Mouse (Mus musculus) CH12.LX (cell line): ENCODE data around the gene Gm12166. TPM values are rescaled to one million over a fixed set of nuclear protein-coding genes. Genes with fewer than 3 reads are reported as not detected.

Experiments used
- DNase-seq: peaks from one replicate; pipeline ENCODE4 v3.0.0-alpha.2; 2013; ENCODE audit errors: extremely low read depth
- H3K27ac ChIP-seq: 2 replicates; pipeline ENCODE4 v1.5.1; 2012; ENCODE audit warnings: low read depth, mild to moderate bottlenecking, control low read depth, moderate library complexity; ENCODE audit not compliant: insufficient read depth
- H3K27me3 ChIP-seq: replicated peaks from 2 replicates; pipeline ENCODE3; 2012; ENCODE audit warnings: inconsistent platforms
- H3K36me3 ChIP-seq, 2 experiments: replicated peaks in 1 of 2; 2 replicates each; pipeline versions ENCODE3 to v1.6.1; 2012; ENCODE audit warnings: inconsistent platforms in 1 of 2, low read length in 1 of 2, mild to moderate bottlenecking in 1 of 2, mixed read lengths in 1 of 2, moderate library complexity in 1 of 2; ENCODE audit not compliant: control insufficient read depth in 1 of 2, insufficient read depth in 1 of 2
- H3K4me1 ChIP-seq, 2 experiments: 2 replicates each; pipeline ENCODE4 v1.6.1; 2012; ENCODE audit warnings: inconsistent platforms in 1 of 2, moderate library complexity in 1 of 2; ENCODE audit not compliant: insufficient read depth in 2 of 2, control insufficient read depth in 1 of 2
- H3K4me2 ChIP-seq: 2 replicates; pipeline ENCODE4 v1.6.1; 2012; ENCODE audit warnings: low read depth, mild to moderate bottlenecking, control low read depth; ENCODE audit not compliant: poor library complexity, insufficient read depth, severe bottlenecking
- H3K4me3 ChIP-seq, 3 experiments: fragments of 150-350 bp in 1 of 3; sonication (generic) in 1 of 3; replicated peaks in 1 of 3; 2 replicates each; pipeline versions ENCODE3 to v1.5.1; 2011 to 2012; ENCODE audit warnings: low read depth in 2 of 3, low read length in 2 of 3, mild to moderate bottlenecking in 2 of 3, moderate library complexity in 2 of 3, control low read depth in 1 of 3, improper control_type of control experiment in 1 of 3, inconsistent platforms in 1 of 3, mixed read lengths in 1 of 3; ENCODE audit not compliant: poor library complexity in 1 of 3
- H3K79me2 ChIP-seq: replicated peaks from 2 replicates; pipeline ENCODE4 v1.6.1; 2012; ENCODE audit warnings: mild to moderate bottlenecking, moderate library complexity; ENCODE audit not compliant: control insufficient read depth, poor library complexity, insufficient read depth, severe bottlenecking; ENCODE audit errors: extremely low read depth
- H3K9ac ChIP-seq: 2 replicates; pipeline ENCODE4 v1.6.1; 2012; ENCODE audit warnings: low read depth, mild to moderate bottlenecking, control low read depth, moderate library complexity; ENCODE audit not compliant: insufficient read depth
- H3K9me3 ChIP-seq: replicated peaks from 2 replicates; pipeline ENCODE3; 2012; ENCODE audit warnings: low read length, inconsistent platforms, mixed read lengths
- BHLHE40 ChIP-seq: IDR thresholded peaks from 2 replicates; pipeline ENCODE4 v1.6.1; 2011; ENCODE audit warnings: mild to moderate bottlenecking, low read depth, low read length, improper control_type of control experiment
- CHD1 ChIP-seq: IDR thresholded peaks from 2 replicates; pipeline ENCODE4 v1.6.1; 2012; ENCODE audit warnings: low read depth, low read length, improper control_type of control experiment, inconsistent platforms
- CTCF ChIP-seq, 2 experiments: IDR thresholded peaks in 1 of 2; conservative IDR thresholded peaks in 1 of 2; 2 replicates each; pipeline ENCODE4 v1.5.1; 2011 to 2012; ENCODE audit warnings: low read depth in 2 of 2, low read length in 2 of 2, improper control_type of control experiment in 1 of 2, inconsistent platforms in 1 of 2, mild to moderate bottlenecking in 1 of 2, moderate library complexity in 1 of 2
- ELF1 ChIP-seq: IDR thresholded peaks from 2 replicates; pipeline ENCODE4 v1.6.1; 2014; ENCODE audit warnings: low read depth, mild to moderate bottlenecking, inconsistent platforms, low read length, improper control_type of control experiment
- EP300 ChIP-seq: IDR thresholded peaks from 2 replicates; pipeline ENCODE4 v1.6.1; 2011; ENCODE audit warnings: low read length, improper control_type of control experiment
- GABPA ChIP-seq: IDR thresholded peaks from 2 replicates; pipeline ENCODE4 v1.6.1; 2012; ENCODE audit warnings: low read depth, low read length, improper control_type of control experiment, inconsistent platforms; ENCODE audit not compliant: insufficient replicate concordance
- IRF4 ChIP-seq: IDR thresholded peaks from 2 replicates; pipeline ENCODE4 v1.6.1; 2014; ENCODE audit warnings: low read depth, mild to moderate bottlenecking, inconsistent platforms, low read length, improper control_type of control experiment
- JUN ChIP-seq: IDR thresholded peaks from 2 replicates; pipeline ENCODE4 v1.6.1; 2011; ENCODE audit warnings: low read depth, mild to moderate bottlenecking, low read length, improper control_type of control experiment, moderate library complexity; ENCODE audit not compliant: insufficient read depth
- MAX ChIP-seq: IDR thresholded peaks from 2 replicates; pipeline ENCODE4 v1.6.1; 2011; ENCODE audit warnings: low read length, improper control_type of control experiment
- MEF2A ChIP-seq: IDR thresholded peaks from 2 replicates; pipeline ENCODE4 v1.6.1; 2014; ENCODE audit warnings: low read depth, mild to moderate bottlenecking, inconsistent platforms, low read length, improper control_type of control experiment, borderline replicate concordance
- MXI1 ChIP-seq: IDR thresholded peaks from 2 replicates; pipeline ENCODE4 v1.6.1; 2011; ENCODE audit warnings: mild to moderate bottlenecking, low read depth, low read length, improper control_type of control experiment
- MYC ChIP-seq: IDR thresholded peaks from 2 replicates; pipeline ENCODE4 v1.6.1; 2011; ENCODE audit warnings: low read depth, mild to moderate bottlenecking, improper control_type of control experiment, low read length
- POLR2A ChIP-seq: IDR thresholded peaks from 2 replicates; pipeline ENCODE4 v1.6.1; 2011; ENCODE audit warnings: low read depth, mild to moderate bottlenecking, improper control_type of control experiment, low read length
- POLR2AphosphoS2 ChIP-seq: IDR thresholded peaks from 2 replicates; pipeline ENCODE4 v1.6.1; 2011; ENCODE audit warnings: low read depth, low read length, improper control_type of control experiment
- RAD21 ChIP-seq: IDR thresholded peaks from 2 replicates; pipeline ENCODE4 v1.6.1; 2011; ENCODE audit warnings: low read depth, mild to moderate bottlenecking, low read length, improper control_type of control experiment, moderate library complexity
- SIN3A ChIP-seq: IDR thresholded peaks from 2 replicates; pipeline ENCODE4 v1.6.1; 2012; ENCODE audit warnings: low read length, improper control_type of control experiment, inconsistent platforms
- SMC3 ChIP-seq: IDR thresholded peaks from 2 replicates; pipeline ENCODE4 v1.6.1; 2011; ENCODE audit warnings: low read depth, low read length, improper control_type of control experiment
- UBTF ChIP-seq: IDR thresholded peaks from 2 replicates; pipeline ENCODE4 v1.6.1; 2012; ENCODE audit warnings: low read depth, mild to moderate bottlenecking, inconsistent platforms, low read length, improper control_type of control experiment, moderate library complexity
- USF1 ChIP-seq: IDR thresholded peaks from 2 replicates; pipeline ENCODE4 v1.6.1; 2014; ENCODE audit warnings: low read depth, mild to moderate bottlenecking, inconsistent platforms, low read length, improper control_type of control experiment
- USF2 ChIP-seq: conservative IDR thresholded peaks from 2 replicates; pipeline ENCODE4 v1.6.1; 2011; ENCODE audit warnings: low read depth, low read length, improper control_type of control experiment
- ZC3H11A ChIP-seq: IDR thresholded peaks from 2 replicates; pipeline ENCODE4 v1.6.1; 2012; ENCODE audit warnings: low read depth, mild to moderate bottlenecking, inconsistent platforms, low read length, improper control_type of control experiment
- ZKSCAN1 ChIP-seq: IDR thresholded peaks from 2 replicates; pipeline ENCODE4 v1.6.1; 2012; ENCODE audit warnings: low read depth, inconsistent platforms, low read length, improper control_type of control experiment, borderline replicate concordance
- ZNF384 ChIP-seq: IDR thresholded peaks from 2 replicates; pipeline ENCODE4 v1.6.1; 2012; ENCODE audit warnings: low read depth, low read length, improper control_type of control experiment, inconsistent platforms
- dilution Hi-C: fragments of 300-500 bp; cut with MboI; formaldehyde crosslinking; loops from 2 replicates; pipeline ENCODE4 v1.14.3; 2020; ENCODE audit warnings: low sequenced_read_pairs; ENCODE audit not compliant: extremely low pct_unique_long_range_greater_than_20kb, extremely low pct_ligation_motif_present
- in situ Hi-C: fragments of 300-500 bp; cut with MboI; formaldehyde crosslinking; loops from 3 replicates; pipeline ENCODE4 v1.14.3; 2019; ENCODE audit warnings: low sequenced_read_pairs, low pct_ligation_motif_present, low pct_unique_long_range_greater_than_20kb, mixed read lengths
- polyA plus RNA-seq: library from polyadenylated mRNA; unstranded; fragments of >175 nt; gene quantifications from 2 replicates; pipeline ENCODE4 v1.2.1, GENCODE M21; 2012; ENCODE audit warnings: low read depth; ENCODE audit not compliant: insufficient read length
- total RNA-seq, 2 experiments: library from RNA; depleted of rRNA; stranded (reverse); fragments of 300-350 nt in 1 of 2; fragments of >200 nt in 1 of 2; gene quantifications; 2 replicates each; pipeline ENCODE4 v1.2.3; 2012 to 2014

The Gm12166 gene
- total and polyA plus RNA-seq, 3 experiments = 2.3 to 19.0 (median 2.9) TPM

GRCm38 (mm10) chr11:46036374-46036773 lies 15.7 kb downstream of the Gm12166 start:
- dilution Hi-C loops (no loop called here), in situ Hi-C loops (loop anchor here (10.0 kb wide), 1 partner anchor 158 kb away; no protein-coding TSS in a partner anchor)
- TF ChIP-seq USF1 (no peak), SMC3 (no peak), ZNF384 (no peak), ZKSCAN1 (no peak), MXI1 (no peak), SIN3A (no peak), RAD21 (no peak), MAX (no peak), USF2 (no peak), MYC (no peak), UBTF (no peak), BHLHE40 (no peak), IRF4 (no peak), EP300 (no peak), POLR2A (no peak)
- Histone ChIP-seq H3K79me2 (no peaks in the 10 kb centered on the region), H3K36me3 (no peaks in the 10 kb centered on the region), H3K4me2 (no peak overlapping the region), H3K9ac (no peak overlapping the region), H3K27ac (no peak overlapping the region), H3K27me3 (no peaks in the 10 kb centered on the region), H3K9me3 (no peaks in the 10 kb centered on the region), H3K4me1 (peaks cover 0 to 15% of the 10 kb centered on the region in 2 experiments; a peak in 2 of 4 replicates), H3K4me3 (no peak overlapping the region)
- no peak for DNase-seq

DNA sequence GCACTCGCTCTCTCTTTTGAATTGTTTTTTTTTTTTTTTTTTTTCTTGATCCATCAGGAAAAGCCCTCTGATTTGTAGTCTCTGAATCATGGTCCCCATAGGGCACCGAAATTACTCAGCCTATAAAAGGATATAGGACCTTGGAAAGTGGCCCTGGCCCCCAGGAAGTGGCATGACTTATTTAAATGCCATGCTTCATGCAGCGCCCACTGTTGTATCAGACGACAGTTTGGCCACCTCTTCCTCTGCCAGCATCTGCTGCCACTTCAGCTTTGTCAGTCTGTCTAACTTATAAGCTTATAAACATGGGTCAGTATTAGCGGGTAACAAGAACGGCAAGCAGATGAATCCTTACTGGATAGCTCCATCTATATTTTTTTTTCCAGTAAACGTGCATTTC lies 19.2 kb downstream of the Gm12166 start:
- Histone ChIP-seq H3K79me2 (no peaks in the 10 kb centered on the region), H3K27me3 (no peaks in the 10 kb centered on the region), H3K9me3 (no peaks in the 10 kb centered on the region), H3K4me3 (no peak overlapping the region), H3K27ac (no peak overlapping the region), H3K9ac (no peak overlapping the region), H3K36me3 (no peaks in the 10 kb centered on the region), H3K4me2 (no peak overlapping the region), H3K4me1 (peaks cover 0 to 15% of the 10 kb centered on the region in 2 experiments; a peak in 2 of 4 replicates)
- TF ChIP-seq ELF1 (no peak), EP300 (no peak), CTCF (conservative IDR thresholded peaks at IDR 0.05 in 1 of 2, IDR thresholded peaks at IDR 0.05 in 1 of 2; ENCODE audit: low read depth in 2 of 2, low read length in 2 of 2) (no peak), POLR2AphosphoS2 (no peak), USF1 (no peak), ZKSCAN1 (no peak), MAX (no peak), ZC3H11A (no peak), JUN (no peak), RAD21 (no peak), MEF2A (no peak), UBTF (no peak), CHD1 (no peak), GABPA (no peak)
- no peak for DNase-seq
- in situ Hi-C loops (loop anchor here (10.0 kb wide), 1 partner anchor 162 kb away; no protein-coding TSS in a partner anchor), dilution Hi-C loops (no loop called here)
